Mouse (Mus musculus) heart, postnatal 0 days (tissue): ENCODE measurements at regions not wholly inside any gene's neighbourhood (a gene's known extent, or its start where the extent isn't known, plus 50 kb on each side); places are given as distances from the start of the nearest gene placed in this dataset.

Source experiments
- CTCF ChIP-seq: IDR thresholded peaks from 2 replicates; pipeline ENCODE4 v1.5.1; 2016; ENCODE audit warnings: antibody characterized with exemption, control low read depth, low read depth
- EP300 ChIP-seq: IDR thresholded peaks from 2 replicates; pipeline ENCODE4 v1.6.1; 2016; ENCODE audit warnings: antibody characterized with exemption, low read depth

- TF ChIP-seq CTCF (no peak), EP300 (no peak)
Measured at GRCm38 (mm10) chr4:27949970-27950717, 862.8 kb upstream of the Epha7 start.
